Mouse (Mus musculus): ENCODE results near the gene Gpr146. TPM values are rescaled to one million over a fixed set of nuclear protein-coding genes. Genes with fewer than 3 reads are reported as not detected.

Gene Gpr146
- polyA plus RNA-seq, 1 experiment from 2014 or later: 7.8 TPM

GRCm38 (mm10) chr5:139399991-139400390 is 22.5 kb downstream of the Gpr146 start:
- Histone ChIP-seq H3K9ac (ENCODE audit: low read depth, low read length) (no peak overlapping the region), H3K36me3 (ENCODE audit: insufficient read depth, low read length) (no peaks in the 10 kb centered on the region), H3K4me3 (replicated peaks; ENCODE audit: low read depth, low read length) (no peak overlapping the region), H3K4me1 (replicated peaks; ENCODE audit: insufficient read depth, low read length) (peaks cover 5% of the 10 kb centered on the region; the same call in 1 of the 2 replicates), H3K4me2 (ENCODE audit: low read length) (no peak overlapping the region), H3K27ac (no peak overlapping the region), H3K9me3 (replicated peaks; ENCODE audit: low read length) (no peaks in the 10 kb centered on the region), H3K27me3 (ENCODE audit: insufficient read depth, low read length) (no peaks in the 10 kb centered on the region)
- 70% methylated on average over 14 of the region's 14 CpGs for WGBS
- no peak for TF ChIP-seq CTCF (IDR thresholded peaks at IDR 0.05; ENCODE audit: low read depth)
- ATAC-seq (replicated peaks; ENCODE audit: low FRiP score, low read depth): no peak
- no peak for DNase-seq (ENCODE audit: low spot score)

- DNase-seq (ENCODE audit: low spot score) (no peak), ATAC-seq (replicated peaks; ENCODE audit: low FRiP score, low read depth) (no peak)
- Histone ChIP-seq H3K9ac (ENCODE audit: low read depth, low read length) (no peak overlapping the region), H3K4me2 (ENCODE audit: low read length) (no peak overlapping the region), H3K9me3 (replicated peaks; ENCODE audit: low read length) (no peaks in the 10 kb centered on the region), H3K36me3 (ENCODE audit: insufficient read depth, low read length) (no peaks in the 10 kb centered on the region), H3K27me3 (ENCODE audit: insufficient read depth, low read length) (no peaks in the 10 kb centered on the region), H3K4me3 (replicated peaks; ENCODE audit: low read depth, low read length) (no peak overlapping the region), H3K27ac (no peak overlapping the region), H3K4me1 (replicated peaks; ENCODE audit: insufficient read depth, low read length) (peaks cover 8% of the 10 kb centered on the region; the same call in 1 of the 2 replicates)
- TF ChIP-seq CTCF (IDR thresholded peaks at IDR 0.05; ENCODE audit: low read depth): no peak
- WGBS: 89% methylated on average over 2 of the region's 2 CpGs
These were observed 24.6 kb downstream of the Gpr146 start for GRCm38 (mm10) chr5:139402106-139402505.

- H3K4me3 ChIP-seq (replicated peaks; ENCODE audit: low read depth, low read length): no peak overlapping the region
- DNase-seq (ENCODE audit: low spot score): no peak
- peaks cover 15% of the 10 kb centered on the region; the same call in 1 of the 2 replicates for H3K4me1 ChIP-seq (replicated peaks; ENCODE audit: insufficient read depth, low read length)
- no peaks in the 10 kb centered on the region for H3K36me3 ChIP-seq (ENCODE audit: insufficient read depth, low read length)
- ATAC-seq (replicated peaks; ENCODE audit: low FRiP score, low read depth): no peak
- 81% methylated on average over 8 of the region's 8 CpGs for WGBS
- no peaks in the 10 kb centered on the region for H3K9me3 ChIP-seq (replicated peaks; ENCODE audit: low read length)
- no peak overlapping the region for H3K27ac ChIP-seq
- no peak for TF ChIP-seq CTCF (IDR thresholded peaks at IDR 0.05; ENCODE audit: low read depth)
- H3K9ac ChIP-seq (ENCODE audit: low read depth, low read length): no peak overlapping the region
- no peaks in the 10 kb centered on the region for H3K27me3 ChIP-seq (ENCODE audit: insufficient read depth, low read length)
- no peak overlapping the region for H3K4me2 ChIP-seq (ENCODE audit: low read length)
These were observed 26.3 kb downstream of the Gpr146 start for GRCm38 (mm10) chr5:139403692-139404260.

GRCm38 (mm10) chr5:139404801-139405401 is 27.4 kb downstream of the Gpr146 start, which contains the start of gene C130050O18Rik:
Gene C130050O18Rik (plus strand): TSS chr5:139405280.
- no peaks in the 10 kb centered on the region for H3K36me3 ChIP-seq (ENCODE audit: insufficient read depth, low read length)
- TF ChIP-seq CTCF (IDR thresholded peaks at IDR 0.05; ENCODE audit: low read depth): no peak
- DNase-seq (ENCODE audit: low spot score) (no peak), ATAC-seq (replicated peaks; ENCODE audit: low FRiP score, low read depth) (no peak)
- no peak within 1 kb of the TSS for H3K4me3 ChIP-seq (replicated peaks; ENCODE audit: low read depth, low read length)
- H3K9ac ChIP-seq (ENCODE audit: low read depth, low read length): no peak within 1 kb of the TSS
- no peaks in the 10 kb centered on the region for H3K9me3 ChIP-seq (replicated peaks; ENCODE audit: low read length)
- peaks cover 25% of the 10 kb centered on the region; the same call in 1 of the 2 replicates for H3K4me1 ChIP-seq (replicated peaks; ENCODE audit: insufficient read depth, low read length)
- 0 out of 2 replicates have a peak within 1 kb of the TSS, but pooled peaks have one; percentile 36 for H3K27ac ChIP-seq
- WGBS: 86% methylated on average over 6 of the region's 6 CpGs
- no peak within 1 kb of the TSS for H3K4me2 ChIP-seq (ENCODE audit: low read length)
- H3K27me3 ChIP-seq (ENCODE audit: insufficient read depth, low read length): no peaks in the 10 kb centered on the region

GRCm38 (mm10) chr5:139405478-139405877 is 28.0 kb downstream of the Gpr146 start:
- no peaks in the 10 kb centered on the region for H3K9me3 ChIP-seq (replicated peaks; ENCODE audit: low read length)
- H3K4me2 ChIP-seq (ENCODE audit: low read length): no peak overlapping the region
- no peak for DNase-seq (ENCODE audit: low spot score)
- H3K27ac ChIP-seq: 0 out of 2 replicates have a peak overlapping the region, but pooled peaks have one; percentile 36
- WGBS: 60% methylated on average over 7 of the region's 7 CpGs
- no peak for TF ChIP-seq CTCF (IDR thresholded peaks at IDR 0.05; ENCODE audit: low read depth)
- H3K36me3 ChIP-seq (ENCODE audit: insufficient read depth, low read length): no peaks in the 10 kb centered on the region
- 0 out of 2 replicates have a peak, but pooled peaks have one; percentile 52 for ATAC-seq (replicated peaks; ENCODE audit: low FRiP score, low read depth)
- no peak overlapping the region for H3K4me3 ChIP-seq (replicated peaks; ENCODE audit: low read depth, low read length)
- H3K4me1 ChIP-seq (replicated peaks; ENCODE audit: insufficient read depth, low read length): peaks cover 25% of the 10 kb centered on the region; the same call in 1 of the 2 replicates
- H3K27me3 ChIP-seq (ENCODE audit: insufficient read depth, low read length): no peaks in the 10 kb centered on the region
- no peak overlapping the region for H3K9ac ChIP-seq (ENCODE audit: low read depth, low read length)

- Histone ChIP-seq H3K9ac (ENCODE audit: low read depth, low read length) (no peak overlapping the region), H3K4me2 (ENCODE audit: low read length) (no peak overlapping the region), H3K4me1 (replicated peaks; ENCODE audit: insufficient read depth, low read length) (peaks cover 25% of the 10 kb centered on the region; the same call in 1 of the 2 replicates), H3K27ac (0 out of 2 replicates have a peak overlapping the region, but pooled peaks have one; percentile 36), H3K27me3 (ENCODE audit: insufficient read depth, low read length) (no peaks in the 10 kb centered on the region), H3K9me3 (replicated peaks; ENCODE audit: low read length) (no peaks in the 10 kb centered on the region), H3K36me3 (ENCODE audit: insufficient read depth, low read length) (no peaks in the 10 kb centered on the region), H3K4me3 (replicated peaks; ENCODE audit: low read depth, low read length) (no peak overlapping the region)
- 58% methylated on average over 3 of the region's 3 CpGs for whole genome bisulfite sequencing
- DNase-seq (ENCODE audit: low spot score): no peak
- no peak for TF ChIP-seq CTCF (IDR thresholded peaks at IDR 0.05; ENCODE audit: low read depth)
- ATAC-seq (replicated peaks; ENCODE audit: low FRiP score, low read depth): no peak
These were observed 28.5 kb downstream of the Gpr146 start for GRCm38 (mm10) chr5:139405953-139406352.

Measured in kidney, postnatal 0 days (tissue).